Mouse (Mus musculus): ENCODE measurements around the gene Slc25a27. TPM values are rescaled to one million over a fixed set of nuclear protein-coding genes. Genes with fewer than 3 reads are reported as not detected.

The Slc25a27 gene
- total and polyA plus RNA-seq, 3 experiments, result 0.13 to 0.49 (median 0.40) TPM

DNA sequence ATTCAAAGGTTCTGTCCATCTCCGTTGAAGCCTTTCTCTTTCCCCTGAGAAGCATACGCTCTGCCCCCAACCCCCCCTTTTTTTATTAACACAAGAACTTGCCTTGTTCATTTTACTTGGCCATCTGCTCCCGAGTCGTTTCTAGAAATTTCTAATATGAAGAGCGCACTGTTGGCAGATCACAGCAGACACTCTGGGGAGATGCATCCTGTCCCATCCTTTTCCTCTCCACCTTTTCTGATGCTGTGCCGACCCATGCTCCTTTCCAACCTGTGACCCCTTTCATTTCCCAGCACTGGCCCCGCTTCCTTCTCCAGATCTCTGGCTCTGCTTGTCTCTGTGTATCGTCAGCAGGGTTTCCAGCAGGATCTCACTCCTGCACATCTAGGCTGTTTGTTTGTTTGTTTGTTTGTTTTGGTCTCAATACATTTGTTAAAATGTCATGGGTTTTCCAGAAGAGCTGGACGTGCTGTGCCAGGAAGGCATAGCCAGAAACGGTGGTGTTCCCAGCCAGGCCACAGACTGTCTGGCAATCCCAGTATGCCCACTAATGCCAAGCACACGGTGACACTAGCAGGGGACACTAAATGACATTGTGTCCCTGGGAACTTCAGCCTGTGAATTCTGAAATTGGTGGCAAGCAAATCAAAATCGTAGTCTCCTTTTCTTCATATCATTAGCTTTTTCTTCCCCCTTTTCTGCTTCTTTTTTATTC is 37.4 kb upstream of the Slc25a27 start:
- peaks cover 30% of the 10 kb centered on the region for H3K9me3 ChIP-seq (replicated peaks; ENCODE audit: low read length)
- no peaks in the 10 kb centered on the region for H3K27me3 ChIP-seq (replicated peaks)
- no peak overlapping the region for H3K4me2 ChIP-seq (ENCODE audit: insufficient read depth, low read depth, poor library complexity, severe bottlenecking)
- no peak for DNase-seq (ENCODE audit: extremely low read depth)
- no peak overlapping the region for H3K4me3 ChIP-seq (replicated peaks in 1 of 3; ENCODE audit: low read depth in 2 of 3, low read length in 2 of 3, poor library complexity in 1 of 3)
- in situ Hi-C loops (cut with MboI; ENCODE audit: low pct_ligation_motif_present, low pct_unique_long_range_greater_than_20kb, low sequenced_read_pairs) (loop anchor here (25.0 kb wide), 1 partner anchor 333 kb away; no protein-coding TSS in a partner anchor), dilution Hi-C loops (cut with MboI; ENCODE audit: extremely low pct_ligation_motif_present, extremely low pct_unique_long_range_greater_than_20kb, low sequenced_read_pairs) (no loop called here)
- TF ChIP-seq HCFC1 (IDR thresholded peaks at IDR 0.05; ENCODE audit: low read depth, low read length) (no peak), ETS1 (conservative IDR thresholded peaks at IDR 0.05; ENCODE audit: low read depth, low read length) (no peak), EP300 (IDR thresholded peaks at IDR 0.05; ENCODE audit: low read length) (no peak), PAX5 (IDR thresholded peaks at IDR 0.05; ENCODE audit: low read length) (no peak)
- no peaks in the 10 kb centered on the region for H3K4me1 ChIP-seq (ENCODE audit: control insufficient read depth in 1 of 2, insufficient read depth in 2 of 2)
- no peak overlapping the region for H3K9ac ChIP-seq (ENCODE audit: insufficient read depth, low read depth)
- H3K27ac ChIP-seq (ENCODE audit: insufficient read depth, low read depth), result no peak overlapping the region
- no peaks in the 10 kb centered on the region for H3K36me3 ChIP-seq (replicated peaks in 1 of 2; ENCODE audit: control insufficient read depth in 1 of 2, insufficient read depth in 1 of 2, low read length in 1 of 2)
- H3K79me2 ChIP-seq (replicated peaks; ENCODE audit: control insufficient read depth, extremely low read depth, insufficient read depth, poor library complexity, severe bottlenecking), result no peaks in the 10 kb centered on the region

DNA sequence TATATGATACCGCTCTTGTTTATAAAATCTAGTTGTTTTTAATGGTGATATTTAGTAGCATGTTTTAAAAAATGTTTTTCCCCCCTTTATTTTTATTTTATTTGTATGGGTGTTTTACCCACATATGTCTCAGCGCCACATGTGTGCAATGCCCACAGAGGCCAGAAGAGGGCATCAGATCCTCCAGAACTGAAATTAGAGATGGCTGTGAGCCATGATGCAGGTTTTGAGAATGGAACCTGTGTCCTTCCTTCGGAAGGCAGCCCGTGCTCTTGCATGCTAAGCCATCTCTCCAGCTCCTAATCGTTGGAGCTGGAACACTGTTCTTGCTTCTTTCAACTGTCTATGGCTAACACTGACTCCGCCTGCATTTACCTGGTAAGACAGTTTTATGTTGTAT is 34.0 kb upstream of the Slc25a27 start:
- no peaks in the 10 kb centered on the region for H3K79me2 ChIP-seq (replicated peaks; ENCODE audit: control insufficient read depth, extremely low read depth, insufficient read depth, poor library complexity, severe bottlenecking)
- in situ Hi-C loops (cut with MboI; ENCODE audit: low pct_ligation_motif_present, low pct_unique_long_range_greater_than_20kb, low sequenced_read_pairs), result loop anchor here (25.0 kb wide), 1 partner anchor 336 kb away; no protein-coding TSS in a partner anchor
- TF ChIP-seq SMC3 (IDR thresholded peaks at IDR 0.05; ENCODE audit: low read depth, low read length), result peak; percentile 5; the same call in 1 of the 2 replicates
- peak; percentile 7 for TF ChIP-seq RAD21 (IDR thresholded peaks at IDR 0.05; ENCODE audit: low read depth, low read length)
- peak in 1 of 2 experiments; percentile 40; a peak in 3 of 4 replicates for TF ChIP-seq CTCF (conservative IDR thresholded peaks at IDR 0.05 in 1 of 2, IDR thresholded peaks at IDR 0.05 in 1 of 2; ENCODE audit: low read depth in 2 of 2, low read length in 2 of 2)
- TF ChIP-seq POLR2AphosphoS2 (IDR thresholded peaks at IDR 0.05; ENCODE audit: low read depth, low read length), result no peak
- TF ChIP-seq ZMIZ1 (IDR thresholded peaks at IDR 0.05; ENCODE audit: low read depth, low read length), result no peak
- no peak for TF ChIP-seq GABPA (IDR thresholded peaks at IDR 0.05; ENCODE audit: insufficient replicate concordance, low read depth, low read length)
- dilution Hi-C loops (cut with MboI; ENCODE audit: extremely low pct_ligation_motif_present, extremely low pct_unique_long_range_greater_than_20kb, low sequenced_read_pairs), result no loop called here
- no peaks in the 10 kb centered on the region for H3K4me1 ChIP-seq (ENCODE audit: control insufficient read depth in 1 of 2, insufficient read depth in 2 of 2)
- H3K36me3 ChIP-seq (replicated peaks in 1 of 2; ENCODE audit: control insufficient read depth in 1 of 2, insufficient read depth in 1 of 2, low read length in 1 of 2), result no peaks in the 10 kb centered on the region
- H3K4me3 ChIP-seq (replicated peaks in 1 of 3; ENCODE audit: low read depth in 2 of 3, low read length in 2 of 3, poor library complexity in 1 of 3), result no peak overlapping the region
- no peak overlapping the region for H3K27ac ChIP-seq (ENCODE audit: insufficient read depth, low read depth)
- no peak overlapping the region for H3K4me2 ChIP-seq (ENCODE audit: insufficient read depth, low read depth, poor library complexity, severe bottlenecking)
- H3K9ac ChIP-seq (ENCODE audit: insufficient read depth, low read depth), result no peak overlapping the region
- DNase-seq (ENCODE audit: extremely low read depth), result peak; percentile 23
- H3K9me3 ChIP-seq (replicated peaks; ENCODE audit: low read length), result peaks cover 28% of the 10 kb centered on the region
- no peaks in the 10 kb centered on the region for H3K27me3 ChIP-seq (replicated peaks)

GRCm38 (mm10) chr17:43698997-43699649 is 32.1 kb upstream of the Slc25a27 start:
- TF ChIP-seq ZNF384 (IDR thresholded peaks at IDR 0.05; ENCODE audit: low read depth, low read length) (no peak), EP300 (IDR thresholded peaks at IDR 0.05; ENCODE audit: low read length) (no peak), E2F4 (IDR thresholded peaks at IDR 0.05; ENCODE audit: insufficient replicate concordance, low read depth, low read length) (no peak), TCF12 (IDR thresholded peaks at IDR 0.05; ENCODE audit: low read depth, low read length) (no peak), SMC3 (IDR thresholded peaks at IDR 0.05; ENCODE audit: low read depth, low read length) (peak; percentile 21; the same call in 1 of the 2 replicates), GABPA (IDR thresholded peaks at IDR 0.05; ENCODE audit: insufficient replicate concordance, low read depth, low read length) (no peak), HCFC1 (IDR thresholded peaks at IDR 0.05; ENCODE audit: low read depth, low read length) (no peak), KAT2A (IDR thresholded peaks at IDR 0.05; ENCODE audit: insufficient replicate concordance, low read length) (no peak), MEF2A (IDR thresholded peaks at IDR 0.05; ENCODE audit: borderline replicate concordance, low read depth, low read length) (no peak), IRF4 (IDR thresholded peaks at IDR 0.05; ENCODE audit: low read depth, low read length) (no peak), RCOR1 (conservative IDR thresholded peaks at IDR 0.05; ENCODE audit: low read depth, low read length) (no peak), RAD21 (IDR thresholded peaks at IDR 0.05; ENCODE audit: low read depth, low read length) (peak; percentile 25), USF2 (conservative IDR thresholded peaks at IDR 0.05; ENCODE audit: low read depth, low read length) (no peak), SIN3A (IDR thresholded peaks at IDR 0.05; ENCODE audit: low read length) (no peak), USF1 (IDR thresholded peaks at IDR 0.05; ENCODE audit: low read depth, low read length) (no peak), CTCF (conservative IDR thresholded peaks at IDR 0.05 in 1 of 2, IDR thresholded peaks at IDR 0.05 in 1 of 2; ENCODE audit: low read depth in 2 of 2, low read length in 2 of 2) (peak; percentile 53 to 72)
- dilution Hi-C loops (cut with MboI; ENCODE audit: extremely low pct_ligation_motif_present, extremely low pct_unique_long_range_greater_than_20kb, low sequenced_read_pairs), result no loop called here
- H3K27ac ChIP-seq (ENCODE audit: insufficient read depth, low read depth), result no peak overlapping the region
- no peaks in the 10 kb centered on the region for H3K36me3 ChIP-seq (replicated peaks in 1 of 2; ENCODE audit: control insufficient read depth in 1 of 2, insufficient read depth in 1 of 2, low read length in 1 of 2)
- H3K79me2 ChIP-seq (replicated peaks; ENCODE audit: control insufficient read depth, extremely low read depth, insufficient read depth, poor library complexity, severe bottlenecking), result no peaks in the 10 kb centered on the region
- H3K9ac ChIP-seq (ENCODE audit: insufficient read depth, low read depth), result no peak overlapping the region
- H3K4me2 ChIP-seq (ENCODE audit: insufficient read depth, low read depth, poor library complexity, severe bottlenecking), result no peak overlapping the region
- H3K9me3 ChIP-seq (replicated peaks; ENCODE audit: low read length), result peaks cover 27% of the 10 kb centered on the region
- no peaks in the 10 kb centered on the region for H3K4me1 ChIP-seq (ENCODE audit: control insufficient read depth in 1 of 2, insufficient read depth in 2 of 2)
- H3K4me3 ChIP-seq (replicated peaks in 1 of 3; ENCODE audit: low read depth in 2 of 3, low read length in 2 of 3, poor library complexity in 1 of 3), result no peak overlapping the region
- DNase-seq (ENCODE audit: extremely low read depth), result peak; percentile 57
- H3K27me3 ChIP-seq (replicated peaks), result no peaks in the 10 kb centered on the region
- in situ Hi-C loops (cut with MboI; ENCODE audit: low pct_ligation_motif_present, low pct_unique_long_range_greater_than_20kb, low sequenced_read_pairs), result loop anchor here (10.0 kb wide), 1 partner anchor 166 kb away; no protein-coding TSS in a partner anchor
